Mouse (Mus musculus) forebrain, embryonic 16.5 days (tissue): ENCODE measurements around the gene Gpat2. TPM values are rescaled to one million over a fixed set of nuclear protein-coding genes. Genes with fewer than 3 reads are reported as not detected.

Experiments
- ATAC-seq: fragments of 200-750 bp; cut with Nextera tagmentation; 2 replicates; pipeline ENCODE4 v1.8.0; 2017; ENCODE audit warnings: mild to moderate bottlenecking, moderate library complexity
- H3K27ac ChIP-seq: fragments of 300-500 bp; sonication (generic); 2 replicates; pipeline ENCODE4 v1.5.1; 2014; ENCODE audit warnings: low read length, control low read depth
- H3K27me3 ChIP-seq: fragments of 300-500 bp; sonication (generic); replicated peaks from 2 replicates; pipeline ENCODE4 v1.6.1; 2014; ENCODE audit warnings: low read length; ENCODE audit not compliant: control insufficient read depth, insufficient read depth
- H3K36me3 ChIP-seq: fragments of 300-500 bp; sonication (generic); 2 replicates; pipeline ENCODE4 v1.6.1; 2014; ENCODE audit not compliant: control insufficient read depth, insufficient read depth
- H3K4me1 ChIP-seq: fragments of 300-500 bp; sonication (generic); replicated peaks from 2 replicates; pipeline ENCODE4 v1.6.1; 2014; ENCODE audit warnings: low read length; ENCODE audit not compliant: control insufficient read depth, insufficient read depth
- H3K4me2 ChIP-seq: fragments of 300-500 bp; sonication (generic); 2 replicates; pipeline ENCODE4 v1.6.1; 2014; ENCODE audit warnings: mild to moderate bottlenecking, low read length, control low read depth
- H3K4me3 ChIP-seq: fragments of 300-500 bp; sonication (generic); replicated peaks from 2 replicates; pipeline ENCODE4 v1.5.1; 2014; ENCODE audit warnings: mild to moderate bottlenecking, low read length, control low read depth
- H3K9ac ChIP-seq: fragments of 300-500 bp; sonication (generic); replicated peaks from 2 replicates; pipeline ENCODE4 v1.6.1; 2014; ENCODE audit warnings: low read depth, low read length, control low read depth
- H3K9me3 ChIP-seq: fragments of 300-500 bp; sonication (generic); 2 replicates; pipeline ENCODE4 v1.6.1; 2016; ENCODE audit warnings: low read length; ENCODE audit not compliant: control insufficient read depth
- WGBS: fragments of 180-500 bp; shearing (Covaris S2); extraction: QIAGEN DNeasy Blood & Tissue Kit; methylation state at CpG from one replicate; pipeline ENCODE4 v1.1.7; 2014; 5-methylcytosine and 5-hydroxymethylcytosine counted together
- polyA plus RNA-seq: library from polyadenylated mRNA; unstranded; fragments of >200 nt; fragmentation: Nextera tagmentation; extraction: Ambion mirVana; gene quantifications from 2 replicates; pipeline ENCODE4 v1.2.1, GENCODE M21; 2015

Gene Gpat2
- polyA plus RNA-seq, 1 experiment from 2014 or later = 0.13 TPM

- H3K9me3 ChIP-seq = no peaks in the 10 kb centered on the region
- no peak overlapping the region for H3K9ac ChIP-seq
- no peaks in the 10 kb centered on the region for H3K36me3 ChIP-seq
- no peak overlapping the region for H3K4me2 ChIP-seq
- H3K4me3 ChIP-seq = no peak overlapping the region
- no peak overlapping the region for H3K27ac ChIP-seq
- H3K27me3 ChIP-seq = no peaks in the 10 kb centered on the region
- WGBS = 54% methylated on average over 4 of the region's 4 CpGs
- no peak for ATAC-seq
- H3K4me1 ChIP-seq = no peaks in the 10 kb centered on the region
Measured at GRCm38 (mm10) chr2:127390846-127391245, 34.2 kb upstream of the Gpat2 start.

GRCm38 (mm10) chr2:127391323-127391722 lies 33.7 kb upstream of the Gpat2 start:
- H3K27me3 ChIP-seq = no peaks in the 10 kb centered on the region
- no peaks in the 10 kb centered on the region for H3K4me1 ChIP-seq
- no peaks in the 10 kb centered on the region for H3K36me3 ChIP-seq
- no peak overlapping the region for H3K4me3 ChIP-seq
- no peaks in the 10 kb centered on the region for H3K9me3 ChIP-seq
- 77% methylated on average over 3 of the region's 3 CpGs for WGBS
- H3K4me2 ChIP-seq = no peak overlapping the region
- no peak overlapping the region for H3K9ac ChIP-seq
- no peak overlapping the region for H3K27ac ChIP-seq
- no peak for ATAC-seq

DNA sequence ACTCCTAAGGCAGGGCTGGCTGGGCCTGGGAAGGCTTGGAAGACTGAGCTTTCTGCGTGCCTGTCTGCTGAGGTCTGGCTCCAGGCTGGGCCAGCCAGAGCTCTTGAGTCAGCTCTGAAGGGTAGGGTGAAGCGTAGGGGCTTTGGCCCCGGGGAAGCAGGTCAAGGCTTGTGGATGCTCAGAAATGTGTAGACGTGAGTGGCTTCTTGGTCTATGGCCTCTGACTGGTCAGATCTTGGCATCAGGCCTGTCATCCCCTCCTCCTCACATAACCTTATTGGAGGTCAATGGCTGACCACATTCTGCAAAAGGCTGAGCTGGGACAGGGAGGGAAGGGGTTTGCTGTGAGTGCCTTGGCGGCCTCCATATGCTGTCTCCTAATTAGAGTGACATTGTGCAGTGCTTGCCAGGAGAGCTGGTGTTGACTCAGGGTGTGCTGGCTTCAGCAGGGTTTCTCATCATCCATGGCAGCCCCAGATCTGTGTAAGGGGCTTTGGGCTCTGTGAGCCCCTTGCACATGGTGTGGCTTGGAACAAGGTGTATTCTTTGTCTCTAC lies 30.3 kb upstream of the Gpat2 start:
- Histone ChIP-seq H3K9ac (no peak overlapping the region), H3K4me3 (no peak overlapping the region), H3K27ac (no peak overlapping the region), H3K27me3 (no peaks in the 10 kb centered on the region), H3K4me1 (no peaks in the 10 kb centered on the region), H3K36me3 (no peaks in the 10 kb centered on the region), H3K4me2 (no peak overlapping the region), H3K9me3 (no peaks in the 10 kb centered on the region)
- WGBS = 87% methylated on average over 5 of the region's 5 CpGs
- no peak for ATAC-seq

- H3K9me3 ChIP-seq = no peaks in the 10 kb centered on the region
- no peaks in the 10 kb centered on the region for H3K27me3 ChIP-seq
- H3K4me1 ChIP-seq = no peaks in the 10 kb centered on the region
- H3K27ac ChIP-seq = no peak overlapping the region
- WGBS = 90% methylated on average over 7 of the region's 7 CpGs
- ATAC-seq = no peak
- H3K4me2 ChIP-seq = no peak overlapping the region
- H3K36me3 ChIP-seq = no peaks in the 10 kb centered on the region
- no peak overlapping the region for H3K9ac ChIP-seq
- H3K4me3 ChIP-seq = no peak overlapping the region
Measured at GRCm38 (mm10) chr2:127398738-127399137, 26.3 kb upstream of the Gpat2 start.

DNA sequence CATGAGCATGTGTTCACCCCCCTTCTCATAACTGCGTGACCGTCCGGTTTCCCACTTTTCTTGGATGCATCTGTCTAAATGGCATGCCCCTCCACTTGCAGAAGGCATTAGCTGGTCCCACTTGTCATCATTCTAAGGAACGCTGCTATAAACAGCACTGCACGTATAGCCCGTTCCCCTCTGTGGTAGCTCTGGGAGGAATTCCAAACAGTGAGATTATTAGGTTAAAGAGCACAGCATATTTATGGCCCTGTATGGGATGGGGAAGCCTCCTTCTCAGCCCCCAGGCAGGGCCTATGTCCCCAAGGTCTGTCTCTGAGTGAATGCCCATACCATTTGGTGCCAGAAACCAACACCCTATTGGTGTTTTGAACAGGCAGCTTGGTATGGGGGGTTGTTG lies 13.9 kb upstream of the Gpat2 start:
- Histone ChIP-seq H3K9me3 (no peaks in the 10 kb centered on the region), H3K27ac (no peak overlapping the region), H3K9ac (no peak overlapping the region), H3K4me3 (no peak overlapping the region), H3K36me3 (no peaks in the 10 kb centered on the region), H3K4me1 (no peaks in the 10 kb centered on the region), H3K4me2 (no peak overlapping the region), H3K27me3 (no peaks in the 10 kb centered on the region)
- no peak for ATAC-seq
- whole genome bisulfite sequencing = 87% methylated on average over 6 of the region's 6 CpGs

GRCm38 (mm10) chr2:127415806-127416205 lies 9.2 kb upstream of the Gpat2 start:
- no peak for ATAC-seq
- H3K4me3 ChIP-seq = no peak overlapping the region
- WGBS = 80% methylated on average over 10 of the region's 10 CpGs
- no peaks in the 10 kb centered on the region for H3K4me1 ChIP-seq
- no peaks in the 10 kb centered on the region for H3K36me3 ChIP-seq
- H3K9me3 ChIP-seq = no peaks in the 10 kb centered on the region
- H3K27ac ChIP-seq = no peak overlapping the region
- H3K9ac ChIP-seq = no peak overlapping the region
- no peak overlapping the region for H3K4me2 ChIP-seq
- H3K27me3 ChIP-seq = no peaks in the 10 kb centered on the region

GRCm38 (mm10) chr2:127416706-127417105 lies 8.3 kb upstream of the Gpat2 start:
- Histone ChIP-seq H3K4me2 (no peak overlapping the region), H3K4me1 (no peaks in the 10 kb centered on the region), H3K36me3 (no peaks in the 10 kb centered on the region), H3K4me3 (no peak overlapping the region), H3K27ac (no peak overlapping the region), H3K9me3 (no peaks in the 10 kb centered on the region), H3K9ac (no peak overlapping the region), H3K27me3 (no peaks in the 10 kb centered on the region)
- no peak for ATAC-seq
- WGBS = 61% methylated on average over 3 of the region's 3 CpGs

DNA sequence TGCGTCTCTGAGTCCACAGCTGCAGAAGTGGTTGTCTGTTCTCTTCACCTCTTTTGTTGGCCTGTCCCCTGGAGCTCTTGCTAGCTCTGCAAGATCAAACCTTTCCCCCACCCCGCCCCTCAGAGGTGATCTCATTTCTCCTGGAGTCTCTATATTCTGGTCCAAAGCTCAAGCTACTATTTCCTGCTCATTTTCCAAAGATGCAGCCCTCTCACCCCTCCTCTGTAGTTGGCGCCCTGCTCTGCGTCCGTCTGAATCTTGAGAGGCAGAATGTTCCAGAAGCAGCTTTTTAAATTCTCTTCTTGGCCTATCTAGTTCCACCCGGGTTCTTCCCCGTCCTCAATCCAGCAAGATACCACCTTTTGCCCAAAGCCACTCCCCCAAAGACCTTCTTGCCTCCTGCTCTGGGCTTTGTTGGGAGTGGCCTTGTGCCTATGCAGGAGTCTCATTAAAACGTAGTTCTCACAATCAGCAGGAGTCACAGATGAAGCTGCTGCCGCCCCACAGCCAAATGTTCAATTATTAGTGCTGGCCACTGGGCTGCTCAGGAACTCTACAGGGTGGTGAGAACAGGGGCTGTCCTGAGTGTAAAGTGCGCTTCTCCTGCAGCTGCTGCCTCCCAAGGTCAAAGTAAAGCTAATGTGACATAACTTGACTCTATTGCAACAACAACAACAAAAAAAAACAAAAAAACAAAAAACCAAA lies 6.6 kb upstream of the Gpat2 start:
- no peak for ATAC-seq
- Histone ChIP-seq H3K4me3 (no peak overlapping the region), H3K9me3 (no peaks in the 10 kb centered on the region), H3K36me3 (no peaks in the 10 kb centered on the region), H3K27me3 (no peaks in the 10 kb centered on the region), H3K9ac (no peak overlapping the region), H3K4me2 (no peak overlapping the region), H3K27ac (no peak overlapping the region), H3K4me1 (no peaks in the 10 kb centered on the region)
- 65% methylated on average over 10 of the region's 10 CpGs for WGBS

- H3K9ac ChIP-seq = no peak overlapping the region
Measured at GRCm38 (mm10) chr2:127430238-127430637, 5.2 kb downstream of the Gpat2 start.

More at GRCm38 (mm10) chr2:127430238-127430637, 5.2 kb downstream of the Gpat2 start:
- no peaks in the 10 kb centered on the region for H3K36me3 ChIP-seq
- no peaks in the 10 kb centered on the region for H3K4me1 ChIP-seq
- no peak overlapping the region for H3K4me2 ChIP-seq
- H3K4me3 ChIP-seq = no peak overlapping the region
- H3K27ac ChIP-seq = no peak overlapping the region
- no peak for ATAC-seq
- H3K27me3 ChIP-seq = no peaks in the 10 kb centered on the region
- H3K9me3 ChIP-seq = no peaks in the 10 kb centered on the region
- 23% methylated on average over 3 of the region's 3 CpGs for WGBS
